Mouse (Mus musculus): ENCODE measurements around the gene Mrnip.

Mrnip gene

GRCm38 (mm10) chr11:50161578-50162304 is 12.5 kb upstream of the Mrnip start:
- DNase-seq = peak; percentile 67 to 79

- DNase-seq = no peak
Measured at GRCm38 (mm10) chr11:50162338-50163050, 11.8 kb upstream of the Mrnip start.

DNA sequence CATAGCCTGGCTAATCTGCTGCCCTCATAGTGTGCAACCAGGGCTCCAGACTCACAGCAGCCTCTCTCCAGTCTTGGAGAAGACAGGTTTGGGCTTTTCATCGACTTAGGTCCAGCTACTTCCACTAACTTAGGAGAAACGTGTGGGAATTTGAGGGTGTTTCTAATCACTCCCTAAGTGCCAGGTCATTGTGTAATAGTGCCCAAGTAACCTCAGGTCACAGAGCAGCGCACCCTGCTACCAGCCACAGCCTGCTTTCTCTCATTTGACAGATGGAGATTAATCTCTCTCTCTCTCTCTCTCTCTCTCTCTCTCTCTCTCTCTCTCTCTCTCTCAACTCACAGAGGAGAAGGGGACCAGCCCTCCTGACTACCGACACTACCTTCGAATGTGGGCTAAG is 5.9 kb upstream of the Mrnip start:
- DNase-seq = no peak

DNA sequence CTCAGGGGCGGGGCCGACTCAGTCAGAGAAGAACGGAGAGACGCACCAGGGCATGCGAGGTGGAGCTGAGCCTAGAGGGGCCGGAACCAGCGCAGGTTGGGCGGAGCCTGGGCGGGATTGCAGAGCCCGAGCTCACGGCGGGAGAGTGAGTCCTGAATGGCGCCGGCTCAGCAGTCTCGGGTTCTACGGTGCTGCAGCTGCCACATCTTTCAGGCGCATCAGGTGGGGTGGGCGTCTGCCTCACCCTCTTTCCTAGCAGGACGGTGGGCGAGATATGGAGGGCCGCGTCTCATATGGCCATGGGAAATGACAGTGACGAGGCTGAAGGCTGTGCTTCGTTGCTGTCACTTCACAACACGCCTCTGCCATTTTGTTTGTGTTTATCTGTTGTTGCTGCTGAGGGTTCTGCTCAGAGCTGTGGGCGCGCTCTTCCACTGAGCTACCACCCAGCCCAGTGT is 515 bp downstream of the Mrnip start:
- DNase-seq = peak; percentile 98

DNA sequence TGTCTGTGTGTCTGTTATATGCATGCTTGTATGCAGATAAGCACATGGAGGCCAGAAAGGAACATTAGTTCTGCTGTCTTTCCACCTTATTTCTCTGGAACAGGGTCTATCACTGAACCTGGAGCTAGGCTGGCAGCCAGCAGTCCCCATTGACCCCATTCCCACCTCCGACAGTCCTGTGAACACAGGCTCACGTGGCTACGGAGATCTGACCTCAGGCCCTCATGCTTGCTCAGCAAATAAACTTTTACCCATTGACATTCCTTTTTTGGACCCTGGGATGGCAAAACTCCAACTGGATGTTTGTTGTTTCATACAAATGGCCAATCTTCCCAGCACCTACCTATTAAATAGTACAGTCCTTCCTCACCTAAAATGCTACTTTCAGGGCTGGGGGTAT is 2.1 kb downstream of the Mrnip start:
- no peak for DNase-seq

DNA sequence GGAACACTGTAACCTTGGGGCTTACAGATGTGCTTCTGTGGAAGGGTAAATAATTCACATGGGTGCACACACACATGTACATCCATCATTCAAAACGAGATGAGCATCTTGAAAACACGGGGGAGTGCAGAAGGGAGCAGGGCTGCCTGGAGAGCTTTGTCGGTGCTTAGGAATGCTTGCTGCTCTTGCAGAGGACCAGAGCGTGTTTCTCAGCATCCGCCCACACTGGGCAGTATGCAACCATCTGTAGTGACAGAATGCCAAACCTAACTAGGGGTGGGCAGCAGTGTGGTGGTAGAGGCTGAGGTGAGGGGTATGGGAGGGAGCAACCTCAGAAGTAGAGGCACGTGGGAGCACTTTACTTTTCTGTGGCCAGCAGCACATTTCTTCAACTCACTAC is 2.9 kb downstream of the Mrnip start:
- DNase-seq = no peak

DNA sequence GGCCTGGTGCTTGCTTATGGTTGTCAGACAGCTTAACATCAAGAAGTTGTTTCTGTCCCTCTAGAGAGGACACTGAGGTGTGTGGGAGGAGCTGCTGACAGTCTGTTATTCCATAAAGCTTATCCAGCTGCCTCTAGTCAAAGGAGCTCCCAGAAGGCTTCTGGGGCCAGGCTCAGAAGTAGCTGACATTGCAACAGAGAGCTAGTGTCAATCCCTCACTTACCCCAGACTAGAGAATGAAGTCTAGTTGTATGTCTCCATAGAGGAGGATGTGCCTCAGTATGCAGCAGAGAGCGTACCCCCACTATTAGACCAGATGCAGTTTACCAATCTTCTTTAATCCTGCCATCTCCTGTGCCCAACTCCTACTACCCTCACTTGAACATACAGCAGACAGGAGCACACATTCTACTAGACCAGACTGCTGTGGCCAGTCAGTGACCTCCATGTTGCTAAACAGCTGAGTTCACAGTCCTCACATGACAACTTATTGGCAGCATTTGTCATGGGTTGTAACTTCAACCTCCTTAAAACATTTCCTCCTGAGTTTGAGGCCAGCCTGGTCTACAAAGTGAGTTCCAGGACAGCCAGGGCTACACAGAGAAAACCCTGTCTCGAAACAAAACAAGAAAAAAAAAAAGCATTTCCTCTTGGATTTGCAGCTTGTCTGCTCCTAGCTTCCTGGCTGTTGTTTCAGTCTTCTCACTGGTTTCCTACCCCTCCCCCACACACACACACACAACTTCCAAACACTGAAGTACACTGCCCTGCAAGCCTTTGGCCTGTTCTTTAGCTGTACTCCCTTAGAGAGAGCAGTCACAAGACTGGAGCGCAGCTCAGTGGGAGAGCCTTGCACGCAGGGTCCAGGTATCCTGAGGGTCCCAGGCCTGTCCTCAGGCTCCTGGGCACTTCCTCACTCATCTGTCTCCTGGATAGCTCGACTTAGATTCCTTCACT is 4.6 kb downstream of the Mrnip start:
- no peak for DNase-seq

- DNase-seq = no peak
Measured at GRCm38 (mm10) chr11:50180478-50181231, 6.4 kb downstream of the Mrnip start.

DNA sequence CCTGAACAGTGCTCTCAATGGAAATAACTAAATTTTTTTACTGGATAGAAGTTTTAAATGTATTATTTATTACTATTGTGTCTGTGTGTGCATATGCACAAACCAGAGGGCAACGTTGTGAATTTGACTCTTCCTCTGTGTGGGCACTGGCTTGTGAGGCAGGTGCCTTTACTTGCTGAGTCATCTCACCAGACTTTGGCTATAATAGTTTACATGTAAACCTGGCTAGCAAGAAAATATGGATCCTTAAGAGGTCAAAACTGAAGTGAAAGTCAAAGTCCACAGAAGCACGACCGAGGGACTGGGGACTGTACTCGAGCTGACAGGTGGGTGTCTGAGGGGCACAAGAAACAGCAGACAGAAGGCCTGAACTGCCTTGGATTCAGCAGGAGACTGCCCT is 8.5 kb downstream of the Mrnip start:
- no peak for DNase-seq

DNA sequence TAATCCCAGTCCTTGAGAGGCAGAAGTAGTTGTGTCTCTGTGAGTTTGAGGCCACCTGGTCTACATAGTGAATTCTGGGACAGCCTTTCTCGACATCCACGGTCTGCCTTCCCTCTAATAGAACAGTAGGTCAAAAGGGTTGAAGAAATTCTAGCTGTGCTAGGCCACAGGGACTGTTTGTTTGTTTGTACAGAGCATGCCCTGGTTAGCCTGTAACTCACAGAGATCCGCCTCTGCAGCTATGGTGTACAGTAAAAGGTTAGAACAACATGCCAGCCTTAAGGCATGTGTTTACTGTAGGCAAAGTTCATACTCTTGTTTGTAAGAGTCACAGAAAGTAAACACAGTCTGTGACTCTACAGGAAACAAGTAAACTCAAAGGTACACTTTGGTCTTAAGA is 10.5 kb downstream of the Mrnip start:
- no peak for DNase-seq

GRCm38 (mm10) chr11:50188682-50189081 is 14.4 kb downstream of the Mrnip start:
- DNase-seq = no peak

DNA sequence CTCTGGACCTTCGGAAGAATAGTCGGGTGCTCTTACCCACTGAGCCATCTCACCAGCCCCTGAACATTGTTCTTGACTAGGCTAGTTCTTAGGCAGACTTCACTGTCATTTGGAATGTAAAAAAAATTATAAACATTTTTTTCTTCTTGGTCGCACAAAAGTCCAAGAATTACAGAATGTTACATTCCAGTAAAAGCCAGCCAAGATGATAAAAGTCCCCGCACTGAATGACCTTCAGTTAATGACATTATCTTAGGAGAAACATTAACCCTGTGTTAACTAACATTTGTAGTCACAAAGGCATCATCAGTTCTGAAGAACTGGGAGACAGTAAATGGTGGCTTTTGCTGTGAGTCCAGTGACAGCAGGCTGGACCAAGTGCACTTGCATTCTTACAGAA is 16.1 kb downstream of the Mrnip start:
- no peak for DNase-seq

- DNase-seq = no peak
Measured at GRCm38 (mm10) chr11:50192278-50192677, 18.0 kb downstream of the Mrnip start.

GRCm38 (mm10) chr11:50194070-50194469 is 19.8 kb downstream of the Mrnip start:
- no peak for DNase-seq

DNA sequence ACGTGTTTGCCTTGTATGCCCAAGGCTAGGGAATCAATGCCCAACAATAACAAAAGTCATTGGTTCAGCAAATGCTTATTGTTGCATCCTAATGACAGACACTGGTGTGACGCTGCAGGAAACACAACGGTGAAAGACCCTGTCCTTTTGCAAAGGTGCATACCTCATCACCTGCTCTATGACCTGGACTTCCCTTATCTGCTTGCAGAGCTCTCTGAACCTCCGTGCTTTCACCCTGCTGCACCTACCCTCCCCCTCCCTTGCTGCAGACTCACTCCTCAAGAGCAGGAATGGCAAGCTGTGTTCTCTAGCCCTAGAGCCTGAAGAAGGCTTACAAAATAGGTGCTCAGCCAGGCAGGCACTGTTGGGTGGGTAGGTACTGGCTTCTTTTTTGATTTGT is 20.5 kb downstream of the Mrnip start:
- DNase-seq = no peak

DNA sequence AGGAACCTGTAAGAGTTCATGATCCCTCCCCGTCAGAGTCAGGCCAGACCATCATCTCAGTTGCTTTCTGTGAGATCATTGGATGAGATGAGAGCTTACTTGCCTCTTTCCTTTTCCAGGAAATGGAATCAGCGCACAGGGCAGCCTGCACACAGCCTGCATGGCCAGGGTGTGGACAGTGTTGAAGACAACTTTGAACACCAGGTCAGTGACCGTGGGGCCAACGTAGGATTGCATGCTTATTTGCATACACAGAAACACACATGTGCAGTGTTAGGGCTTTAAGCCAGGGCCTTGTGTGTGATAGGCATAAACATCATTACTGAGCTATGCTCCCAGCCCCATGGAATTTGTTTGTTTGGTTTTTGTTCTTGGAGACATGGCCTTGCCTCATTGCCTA is 23.3 kb downstream of the Mrnip start:
- no peak for DNase-seq

DNA sequence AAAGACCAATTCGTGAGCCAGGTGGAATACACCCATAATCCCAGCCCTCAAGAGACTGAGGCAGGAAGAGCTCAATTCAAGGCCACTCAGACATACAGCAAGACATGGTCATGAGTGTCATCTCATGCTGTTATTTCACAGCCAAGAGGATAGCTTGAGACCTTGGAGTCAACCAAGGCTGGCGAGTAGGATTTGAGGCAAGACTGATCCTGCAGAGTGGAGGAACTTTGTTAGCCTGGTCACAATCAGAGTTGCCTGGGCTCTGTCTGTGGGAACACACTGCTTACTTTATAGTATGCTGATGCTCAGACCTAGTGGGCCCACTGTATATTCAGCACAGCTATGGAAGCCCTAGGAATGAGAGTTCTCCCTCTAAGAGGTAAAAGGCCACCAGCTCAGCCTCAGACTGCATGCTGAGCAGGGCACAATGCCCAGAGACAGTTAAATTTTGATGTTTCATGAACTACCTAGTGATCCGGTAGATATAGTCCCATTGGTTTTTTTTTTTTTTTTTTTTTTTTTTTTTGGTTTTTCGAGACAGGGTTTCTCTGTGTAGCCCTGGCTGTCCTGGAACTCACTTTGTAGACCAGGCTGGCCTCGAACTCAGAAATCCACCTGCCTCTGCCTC is 24.1 kb downstream of the Mrnip start:
- no peak for DNase-seq

DNA sequence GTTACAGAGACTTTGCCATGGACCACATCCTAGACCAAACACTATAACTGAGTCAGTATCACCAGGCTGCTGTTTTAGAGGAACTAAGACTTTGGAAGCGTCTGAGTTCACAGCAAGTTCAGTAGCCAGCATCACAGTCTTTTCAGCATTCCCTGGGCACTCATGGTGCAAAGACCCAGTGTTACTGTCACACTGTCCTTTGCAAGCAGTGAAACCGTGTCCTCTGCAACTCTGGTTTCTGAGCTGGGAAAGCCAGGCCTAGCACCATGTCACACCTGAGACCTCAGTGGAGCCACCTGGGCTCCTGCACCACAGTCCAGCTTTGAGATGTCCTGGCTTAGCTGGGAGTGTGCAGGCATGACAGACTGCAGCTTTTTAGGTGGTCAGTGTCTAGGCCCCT is 24.7 kb downstream of the Mrnip start:
- DNase-seq = no peak

DNA sequence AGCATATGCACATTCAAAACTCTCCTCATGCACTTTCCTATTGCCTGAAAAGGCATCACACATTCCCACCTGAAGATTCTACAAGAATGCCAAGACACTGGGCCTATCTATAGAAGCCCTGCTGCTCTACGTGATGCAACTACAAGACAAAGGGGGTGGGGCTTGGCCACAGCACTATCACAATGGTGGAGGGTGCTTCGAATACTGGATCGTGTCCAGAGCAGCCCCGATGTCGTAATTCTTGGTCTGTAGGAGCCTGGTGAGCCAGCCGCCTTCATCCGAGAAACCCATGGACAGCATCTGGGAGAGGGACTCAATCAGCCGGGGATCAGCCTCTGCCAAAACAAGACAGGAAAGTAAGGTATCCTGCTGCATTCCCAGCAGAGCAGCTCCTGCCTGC is 26.4 kb downstream of the Mrnip start:
- DNase-seq = no peak

GRCm38 (mm10) chr11:50201590-50201989 is 27.3 kb downstream of the Mrnip start:
- DNase-seq = no peak

GRCm38 (mm10) chr11:50203302-50203827 is 29.1 kb downstream of the Mrnip start:
- no peak for DNase-seq

- DNase-seq = no peak
Measured at GRCm38 (mm10) chr11:50205434-50205833, 31.2 kb downstream of the Mrnip start.

Data from cerebellum, postnatal 14 days (tissue).